Mouse (Mus musculus): ENCODE data around the gene Eif3l. TPM values are rescaled to one million over a fixed set of nuclear protein-coding genes. Genes with fewer than 3 reads are reported as not detected.

The Eif3l gene
- total and polyA plus RNA-seq, 2 experiments from 2014 or later, result 179 to 218 TPM

DNA sequence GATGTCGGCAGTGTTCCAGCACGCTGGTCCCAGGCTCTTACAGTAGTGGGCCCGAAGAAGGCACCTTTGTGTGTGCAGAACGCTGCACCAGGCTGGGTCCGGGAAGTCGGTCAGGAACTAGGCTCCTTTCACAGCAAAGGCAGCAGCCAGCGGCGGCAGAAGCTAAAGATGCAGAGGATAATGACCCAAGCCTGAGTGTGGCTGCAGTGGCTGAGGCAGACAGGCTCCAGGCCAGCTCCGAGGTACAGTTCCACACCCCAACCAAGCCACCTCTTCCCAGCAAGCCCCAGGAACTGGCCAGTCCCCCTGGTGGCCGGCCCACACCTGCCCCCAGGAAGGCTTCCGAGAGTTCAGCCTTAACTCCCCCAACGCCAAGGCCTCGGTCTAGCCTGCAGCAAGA is 47.6 kb downstream of the Eif3l start:
- H3K27me3 ChIP-seq (ENCODE audit: insufficient read depth, low read length), result no peaks in the 10 kb centered on the region
- H3K36me3 ChIP-seq (ENCODE audit: insufficient read depth), result peaks cover 59% of the 10 kb centered on the region
- no peaks in the 10 kb centered on the region for H3K9me3 ChIP-seq (ENCODE audit: low read length)
- no peak overlapping the region for H3K9ac ChIP-seq
- no peak overlapping the region for H3K4me3 ChIP-seq (ENCODE audit: low read depth, low read length)
- no peak for ATAC-seq
- DNase-seq, result no peak
- H3K4me1 ChIP-seq (ENCODE audit: insufficient read depth), result no peaks in the 10 kb centered on the region
- H3K27ac ChIP-seq (ENCODE audit: low read depth, low read length), result no peak overlapping the region
- no peak overlapping the region for H3K4me2 ChIP-seq (ENCODE audit: low read depth)
- 85% methylated on average over 13 of the region's 13 CpGs for WGBS
- peak; percentile 15; the same call in 1 of the 2 replicates for TF ChIP-seq CTCF (IDR thresholded peaks at IDR 0.05; ENCODE audit: low read depth)

DNA sequence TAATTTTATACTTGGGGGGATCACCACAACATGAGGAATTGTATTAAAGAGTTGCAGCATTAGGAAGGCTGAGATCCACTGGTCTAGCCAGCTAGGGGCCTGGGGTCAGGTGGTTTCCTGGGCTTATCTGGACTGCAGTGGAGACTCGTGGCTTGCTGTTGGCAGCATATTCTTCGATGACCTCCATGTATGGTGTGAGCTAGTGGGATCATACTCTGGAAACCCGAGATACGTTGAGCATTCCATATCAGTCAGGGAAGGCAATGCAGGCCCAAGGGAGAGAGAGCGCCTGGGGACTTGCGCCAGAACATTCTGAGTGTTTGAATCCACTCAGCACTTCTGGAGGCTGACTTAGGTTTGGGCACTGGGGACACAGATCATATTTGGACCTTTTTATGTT is 48.8 kb downstream of the Eif3l start:
- DNase-seq (no peak), ATAC-seq (no peak)
- 89% methylated on average over 6 of the region's 6 CpGs for WGBS
- Histone ChIP-seq H3K9ac (no peak overlapping the region), H3K36me3 (ENCODE audit: insufficient read depth) (peaks cover 68% of the 10 kb centered on the region), H3K27me3 (ENCODE audit: insufficient read depth, low read length) (no peaks in the 10 kb centered on the region), H3K27ac (ENCODE audit: low read depth, low read length) (no peak overlapping the region), H3K4me2 (ENCODE audit: low read depth) (no peak overlapping the region), H3K9me3 (ENCODE audit: low read length) (no peaks in the 10 kb centered on the region), H3K4me3 (ENCODE audit: low read depth, low read length) (no peak overlapping the region), H3K4me1 (ENCODE audit: insufficient read depth) (no peaks in the 10 kb centered on the region)
- no peak for TF ChIP-seq CTCF (IDR thresholded peaks at IDR 0.05; ENCODE audit: low read depth)

DNA sequence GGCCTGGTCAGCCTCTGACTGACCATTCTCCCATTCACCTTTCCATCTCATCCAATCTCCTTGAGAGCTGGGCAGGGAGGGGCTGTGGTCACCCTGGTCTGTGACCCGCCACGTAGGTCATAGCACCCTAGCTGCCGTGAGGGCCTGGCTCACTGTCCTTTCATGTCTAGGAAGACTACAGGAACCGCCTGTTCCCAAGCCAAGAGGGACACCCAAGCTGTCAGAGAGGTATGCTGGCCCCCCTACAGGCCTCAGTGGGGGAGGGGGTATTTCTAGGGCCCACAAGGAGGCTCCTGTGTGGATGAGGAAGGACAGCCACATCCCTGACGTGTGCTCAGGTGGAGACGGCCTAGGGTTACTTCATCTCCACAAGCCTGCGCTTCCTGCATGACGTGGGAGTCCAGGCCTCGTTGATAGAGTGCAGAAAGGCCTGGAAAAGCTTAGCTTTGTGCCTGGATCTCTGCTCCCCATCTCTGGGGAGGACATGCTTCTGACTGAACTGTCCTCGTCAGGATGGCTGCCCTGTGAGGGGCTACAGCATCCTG is 49.4 kb downstream of the Eif3l start:
- H3K27ac ChIP-seq (ENCODE audit: low read depth, low read length), result no peak overlapping the region
- DNase-seq, result no peak
- H3K36me3 ChIP-seq (ENCODE audit: insufficient read depth), result peaks cover 67% of the 10 kb centered on the region
- H3K4me1 ChIP-seq (ENCODE audit: insufficient read depth), result no peaks in the 10 kb centered on the region
- TF ChIP-seq CTCF (IDR thresholded peaks at IDR 0.05; ENCODE audit: low read depth), result no peak
- no peak overlapping the region for H3K4me2 ChIP-seq (ENCODE audit: low read depth)
- no peak overlapping the region for H3K9ac ChIP-seq
- H3K4me3 ChIP-seq (ENCODE audit: low read depth, low read length), result no peak overlapping the region
- no peak for ATAC-seq
- no peaks in the 10 kb centered on the region for H3K27me3 ChIP-seq (ENCODE audit: insufficient read depth, low read length)
- WGBS, result 83% methylated on average over 10 of the region's 10 CpGs
- H3K9me3 ChIP-seq (ENCODE audit: low read length), result no peaks in the 10 kb centered on the region

DNA sequence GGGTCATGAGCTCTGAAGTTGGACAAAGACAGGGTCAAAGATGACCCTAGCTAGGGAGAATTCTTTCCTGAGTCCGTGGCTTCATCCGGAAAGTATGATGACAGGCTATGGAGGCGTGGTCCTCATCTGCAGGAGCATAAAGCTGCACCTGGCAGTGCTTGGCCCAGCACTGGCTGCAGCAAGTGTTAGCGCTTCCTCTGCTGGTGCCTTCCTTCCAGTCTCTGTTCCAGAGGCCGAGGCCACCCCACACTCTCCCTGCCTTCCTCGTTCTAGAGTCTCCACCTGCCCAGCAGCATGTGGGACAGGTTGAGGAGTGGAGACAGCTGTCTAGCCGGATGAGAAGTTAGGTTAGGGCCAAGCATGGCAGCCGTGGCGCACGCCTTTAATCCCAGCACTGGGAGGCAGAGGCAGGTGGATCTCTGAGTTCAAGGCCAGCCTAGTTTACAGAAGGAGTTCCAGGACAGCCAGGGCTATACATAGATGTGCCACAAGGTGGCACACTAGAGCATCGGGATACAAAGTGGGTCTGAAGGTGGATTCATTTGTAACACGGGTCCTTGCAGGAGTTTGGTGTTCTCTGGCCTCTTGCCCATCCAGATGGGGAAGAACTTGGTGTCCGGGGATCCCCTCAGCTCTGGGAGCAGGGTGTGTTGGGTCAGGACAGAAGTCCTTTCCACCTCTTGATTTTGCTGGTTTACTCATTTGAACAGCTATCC is 51.4 kb downstream of the Eif3l start:
- no peak overlapping the region for H3K4me3 ChIP-seq (ENCODE audit: low read depth, low read length)
- no peak overlapping the region for H3K9ac ChIP-seq
- WGBS, result 80% methylated on average over 13 of the region's 13 CpGs
- DNase-seq, result peak; percentile 38
- H3K4me2 ChIP-seq (ENCODE audit: low read depth), result no peak overlapping the region
- H3K4me1 ChIP-seq (ENCODE audit: insufficient read depth), result no peaks in the 10 kb centered on the region
- TF ChIP-seq CTCF (IDR thresholded peaks at IDR 0.05; ENCODE audit: low read depth), result peak; percentile 66
- H3K9me3 ChIP-seq (ENCODE audit: low read length), result no peaks in the 10 kb centered on the region
- no peak for ATAC-seq
- H3K27ac ChIP-seq (ENCODE audit: low read depth, low read length), result no peak overlapping the region
- no peaks in the 10 kb centered on the region for H3K27me3 ChIP-seq (ENCODE audit: insufficient read depth, low read length)
- H3K36me3 ChIP-seq (ENCODE audit: insufficient read depth), result peaks cover 73% of the 10 kb centered on the region

DNA sequence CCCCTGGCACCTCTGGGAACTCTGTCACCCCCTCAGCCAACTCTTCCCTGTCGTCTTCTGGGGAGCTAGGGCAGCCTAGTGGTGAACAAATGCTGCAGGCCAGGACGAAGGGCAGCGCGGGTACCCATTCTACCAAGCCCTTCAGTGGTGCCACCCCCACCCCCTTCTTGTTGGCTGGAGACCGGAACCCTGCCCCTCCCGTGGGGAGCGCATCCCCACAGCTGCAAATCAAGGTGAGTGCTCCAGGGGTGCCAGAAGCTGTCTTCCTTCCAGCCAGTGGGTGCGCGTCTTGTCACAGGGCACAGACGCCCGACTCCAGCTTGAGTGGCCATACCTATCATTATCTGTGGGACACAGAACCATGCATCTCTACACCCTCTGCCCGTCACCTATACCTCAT is 52.1 kb downstream of the Eif3l start:
- Histone ChIP-seq H3K4me1 (ENCODE audit: insufficient read depth) (no peaks in the 10 kb centered on the region), H3K9me3 (ENCODE audit: low read length) (no peaks in the 10 kb centered on the region), H3K27me3 (ENCODE audit: insufficient read depth, low read length) (no peaks in the 10 kb centered on the region), H3K9ac (no peak overlapping the region), H3K36me3 (ENCODE audit: insufficient read depth) (peaks cover 80% of the 10 kb centered on the region), H3K4me3 (ENCODE audit: low read depth, low read length) (no peak overlapping the region), H3K4me2 (ENCODE audit: low read depth) (no peak overlapping the region), H3K27ac (ENCODE audit: low read depth, low read length) (no peak overlapping the region)
- TF ChIP-seq CTCF (IDR thresholded peaks at IDR 0.05; ENCODE audit: low read depth), result no peak
- DNase-seq (no peak), ATAC-seq (no peak)
- WGBS, result 95% methylated on average over 12 of the region's 12 CpGs

DNA sequence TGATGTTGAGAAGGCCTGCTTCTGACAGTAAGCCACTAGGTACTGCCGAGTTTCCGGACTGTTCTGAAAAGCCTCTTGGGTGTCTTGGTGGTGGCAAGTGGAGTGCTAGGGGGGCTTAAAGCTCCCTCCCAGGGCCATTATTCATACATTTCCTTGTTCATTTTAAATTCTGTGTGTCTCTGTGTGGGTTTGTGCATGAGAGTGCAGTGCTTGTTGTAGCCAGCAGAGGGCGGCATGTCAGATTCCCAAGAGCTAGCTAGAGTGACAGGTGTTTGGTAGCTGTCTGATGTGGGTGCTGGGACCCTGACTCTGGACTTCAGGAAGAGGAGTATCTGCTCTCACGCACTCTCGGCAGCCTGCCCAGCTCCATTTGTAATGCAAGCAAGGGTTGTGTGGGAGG is 53.2 kb downstream of the Eif3l start:
- Histone ChIP-seq H3K9ac (no peak overlapping the region), H3K4me1 (ENCODE audit: insufficient read depth) (no peaks in the 10 kb centered on the region), H3K36me3 (ENCODE audit: insufficient read depth) (peaks cover 80% of the 10 kb centered on the region), H3K27me3 (ENCODE audit: insufficient read depth, low read length) (no peaks in the 10 kb centered on the region), H3K27ac (ENCODE audit: low read depth, low read length) (no peak overlapping the region), H3K9me3 (ENCODE audit: low read length) (no peaks in the 10 kb centered on the region), H3K4me3 (ENCODE audit: low read depth, low read length) (no peak overlapping the region), H3K4me2 (ENCODE audit: low read depth) (no peak overlapping the region)
- ATAC-seq (no peak), DNase-seq (no peak)
- peak; percentile 55 for TF ChIP-seq CTCF (IDR thresholded peaks at IDR 0.05; ENCODE audit: low read depth)
- WGBS, result 96% methylated on average over 5 of the region's 5 CpGs

DNA sequence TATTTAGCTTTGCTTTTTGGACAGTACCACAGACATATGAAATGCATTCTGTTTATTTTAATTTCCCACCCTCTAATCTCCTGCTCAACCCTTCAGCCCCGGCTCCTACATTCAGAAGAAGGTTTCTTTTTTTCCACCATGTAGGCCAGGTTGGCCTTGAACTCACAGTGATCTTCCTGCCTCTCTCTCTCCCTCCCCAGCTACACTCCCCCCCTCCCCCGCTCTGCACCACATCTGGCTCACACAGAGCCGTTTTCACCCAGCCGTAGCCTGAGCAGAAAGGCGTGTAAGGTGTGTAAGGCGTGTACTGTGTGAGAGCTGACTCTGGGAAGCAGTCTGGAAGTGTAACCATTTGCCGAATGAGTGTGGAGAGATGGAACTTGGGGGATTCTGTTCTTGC is 54.3 kb downstream of the Eif3l start:
- 87% methylated on average over 7 of the region's 7 CpGs for WGBS

More for the DNA sequence above, 54.3 kb downstream of the Eif3l start:
- Histone ChIP-seq H3K9me3 (ENCODE audit: low read length) (no peaks in the 10 kb centered on the region), H3K4me2 (ENCODE audit: low read depth) (no peak overlapping the region), H3K27me3 (ENCODE audit: insufficient read depth, low read length) (no peaks in the 10 kb centered on the region), H3K9ac (no peak overlapping the region), H3K4me3 (ENCODE audit: low read depth, low read length) (no peak overlapping the region), H3K27ac (ENCODE audit: low read depth, low read length) (no peak overlapping the region), H3K36me3 (ENCODE audit: insufficient read depth) (peaks cover 80% of the 10 kb centered on the region), H3K4me1 (ENCODE audit: insufficient read depth) (no peaks in the 10 kb centered on the region)
- TF ChIP-seq CTCF (IDR thresholded peaks at IDR 0.05; ENCODE audit: low read depth), result no peak
- DNase-seq (no peak), ATAC-seq (no peak)
